Mouse (Mus musculus): Measurements from ENCODE around the gene Gm853.

Gm853 gene

DNA sequence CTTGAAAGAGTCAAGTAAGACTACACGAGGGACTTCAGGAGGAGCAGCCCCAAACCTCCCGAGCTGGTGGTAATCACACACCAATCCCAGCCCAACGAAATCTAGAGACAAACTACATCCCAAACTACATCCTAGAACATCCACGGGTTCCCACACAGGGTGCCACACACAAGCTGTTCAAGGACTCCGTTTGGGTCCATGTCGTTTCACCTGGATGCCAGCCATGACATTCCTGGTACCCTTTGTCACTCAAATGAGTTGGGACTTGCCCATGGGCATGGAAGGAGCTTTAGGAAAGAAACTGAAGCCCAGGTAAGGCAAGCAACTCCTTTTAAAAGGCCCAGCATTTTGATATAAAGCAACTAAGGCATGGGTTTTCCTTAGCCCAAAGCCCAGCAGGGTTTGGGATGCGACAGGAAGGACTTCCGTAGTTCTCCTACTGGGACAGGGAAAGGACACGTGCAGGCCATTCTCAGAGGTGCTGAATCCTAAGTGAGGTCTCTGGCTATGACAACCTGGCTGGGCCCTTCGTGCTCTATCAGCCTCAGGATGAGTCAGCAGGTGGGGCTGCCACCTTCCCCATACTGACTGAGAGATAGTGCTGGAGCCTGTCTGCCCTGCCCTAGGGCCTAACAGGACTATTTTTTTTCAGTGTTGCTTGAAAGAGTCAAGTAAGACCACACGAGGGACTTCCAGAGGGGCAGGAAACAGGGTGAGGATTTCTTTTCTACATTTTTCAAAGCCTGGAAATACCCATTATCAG is 49.0 kb downstream of the Gm853 start:
- DNase-seq: no peak

DNA sequence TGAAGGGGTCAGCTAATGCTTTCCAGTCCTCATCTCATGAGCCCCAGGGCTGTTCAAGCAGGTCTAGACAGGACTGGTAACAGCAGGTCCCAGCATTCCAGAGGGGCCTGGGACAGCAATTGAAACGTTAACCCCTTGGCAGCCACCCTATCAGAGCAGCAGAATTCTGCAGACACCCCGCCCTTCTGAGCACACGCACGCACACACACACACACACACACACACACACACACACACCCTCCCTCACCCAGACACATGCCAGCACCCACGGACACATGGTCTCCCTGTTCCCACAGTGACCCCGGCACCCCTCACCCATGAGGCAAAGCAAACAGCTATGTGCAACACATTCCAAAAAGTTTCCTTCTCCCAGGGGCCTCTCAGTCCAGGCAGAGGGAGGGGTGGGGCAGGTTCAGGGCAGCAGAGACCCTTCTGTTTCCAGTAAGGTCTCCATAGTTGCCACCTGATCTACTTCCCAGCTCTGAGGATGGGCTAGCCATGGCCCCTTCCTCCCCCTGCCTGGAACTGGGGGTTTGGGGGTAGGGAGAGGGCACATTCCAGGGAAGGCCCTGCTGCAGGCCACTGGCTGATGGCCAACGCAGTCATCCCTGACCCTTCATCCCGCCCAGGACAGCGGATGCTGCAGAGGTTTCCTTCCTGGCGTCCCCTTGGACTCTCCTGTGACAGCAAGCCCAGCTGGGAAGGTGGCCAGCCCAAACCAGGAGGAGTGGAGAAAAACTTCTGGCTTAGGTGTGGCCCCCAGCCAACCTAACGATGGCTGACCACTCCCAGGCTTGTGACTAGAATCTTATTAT is 50.0 kb downstream of the Gm853 start:
- DNase-seq: no peak

DNA sequence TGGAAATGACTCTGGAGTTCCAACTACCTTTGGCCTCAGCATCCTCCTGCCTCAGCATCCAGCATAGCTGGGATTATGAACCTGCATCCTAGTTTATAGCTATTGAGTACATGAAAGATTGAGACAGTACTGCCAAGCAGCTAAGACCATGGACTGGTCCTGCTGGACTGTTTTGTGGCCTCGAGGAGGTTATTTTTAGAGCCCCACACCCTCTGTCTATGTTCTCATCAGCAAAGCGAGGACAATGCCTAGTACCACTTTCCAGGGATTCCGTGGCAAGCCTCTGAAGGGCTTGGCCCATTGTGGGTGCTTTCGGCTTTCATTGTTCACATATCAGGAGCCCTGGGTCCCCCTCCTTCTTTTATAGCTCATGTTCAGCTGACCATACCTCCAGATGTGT is 51.8 kb downstream of the Gm853 start:
- no peak for DNase-seq

DNA sequence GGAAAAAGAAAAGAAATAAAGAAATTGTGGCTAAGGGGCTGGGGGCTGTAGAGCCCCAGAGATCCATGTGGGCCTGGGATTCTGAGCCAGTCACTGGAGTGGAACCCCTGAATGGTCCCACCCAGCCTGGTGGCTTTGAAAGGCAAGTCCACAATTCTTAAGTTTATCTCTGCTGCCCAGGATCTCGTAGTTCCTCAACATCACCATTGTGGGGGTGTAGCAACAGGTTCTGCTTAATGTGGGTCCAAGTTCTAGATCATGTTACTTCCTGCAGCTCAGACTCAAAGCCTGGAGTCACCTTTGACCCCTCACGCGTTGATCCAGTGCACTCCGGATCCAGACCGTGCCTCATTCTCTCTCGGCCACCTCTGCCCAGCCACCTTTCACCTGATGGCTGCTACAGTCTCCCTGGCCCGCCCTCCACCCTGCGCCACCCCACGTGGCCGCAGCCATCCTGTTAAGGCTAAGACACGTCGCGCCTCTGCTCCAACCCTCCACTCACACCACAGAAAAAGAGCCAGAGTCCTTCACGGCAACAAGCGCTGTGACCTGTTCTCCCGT is 52.7 kb downstream of the Gm853 start:
- DNase-seq: no peak

DNA sequence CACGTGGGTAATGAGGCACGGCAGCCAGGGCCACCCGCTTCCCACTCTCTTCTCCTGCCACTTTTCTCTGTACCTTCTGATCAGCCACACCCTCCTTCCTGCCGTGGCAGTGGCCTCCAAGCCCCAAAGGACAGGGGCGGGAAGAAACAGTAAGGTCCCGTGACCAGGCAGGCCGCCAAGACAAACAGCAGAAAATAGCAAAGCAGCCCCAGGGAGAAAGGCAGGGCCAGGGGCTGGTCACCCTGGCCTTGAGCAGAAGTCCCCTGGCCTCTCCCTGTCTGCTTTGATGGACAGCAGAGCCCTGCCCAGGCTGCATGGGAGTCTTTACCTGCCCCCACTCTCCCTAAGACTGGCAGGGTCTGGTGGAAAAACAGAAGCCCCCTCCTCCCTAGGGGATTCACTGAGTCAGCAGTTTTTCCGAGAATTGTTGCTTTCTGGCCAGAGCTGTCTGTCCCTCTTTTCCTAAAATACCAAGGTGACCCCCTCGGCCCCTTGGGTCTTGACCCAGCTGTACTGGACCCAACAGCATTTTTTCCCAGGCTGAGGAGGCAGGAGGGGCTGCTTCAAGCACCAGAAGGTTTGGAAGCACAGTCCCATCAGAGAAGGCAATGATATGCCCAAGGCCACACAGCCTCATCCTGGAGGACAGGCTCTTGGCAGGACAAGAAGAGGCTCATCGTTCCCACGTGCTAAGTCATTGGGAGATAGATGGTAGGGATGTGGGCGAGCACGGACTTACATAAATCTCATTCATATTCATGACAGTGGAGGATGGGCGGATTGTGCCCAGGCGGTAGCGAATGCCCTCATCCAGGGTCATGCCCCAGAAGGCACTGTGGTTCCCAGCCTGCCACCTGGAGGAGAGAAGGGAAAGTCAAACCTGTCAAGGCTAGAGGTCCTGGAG is 53.7 kb downstream of the Gm853 start:
- no peak for DNase-seq

DNA sequence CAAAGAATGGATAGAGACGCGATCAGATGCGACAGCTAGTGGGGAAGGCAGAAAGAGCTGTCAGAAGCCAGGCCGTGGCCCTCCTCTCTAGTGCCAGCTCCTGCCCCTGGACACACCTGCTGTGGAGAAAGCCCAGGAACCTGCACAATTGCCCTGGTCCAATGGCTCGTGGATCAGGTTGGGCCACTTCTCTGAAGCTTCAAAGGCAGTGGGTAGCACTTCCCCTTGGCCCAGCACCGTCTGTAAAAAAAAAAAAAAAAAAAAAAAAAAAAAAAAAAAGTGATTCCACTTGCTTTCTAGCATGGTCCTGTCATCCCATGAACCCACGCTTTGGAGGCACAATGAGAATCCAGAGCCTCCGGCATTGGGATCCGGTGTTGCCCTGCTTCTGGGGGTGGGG is 54.4 kb downstream of the Gm853 start:
- DNase-seq: no peak

DNA sequence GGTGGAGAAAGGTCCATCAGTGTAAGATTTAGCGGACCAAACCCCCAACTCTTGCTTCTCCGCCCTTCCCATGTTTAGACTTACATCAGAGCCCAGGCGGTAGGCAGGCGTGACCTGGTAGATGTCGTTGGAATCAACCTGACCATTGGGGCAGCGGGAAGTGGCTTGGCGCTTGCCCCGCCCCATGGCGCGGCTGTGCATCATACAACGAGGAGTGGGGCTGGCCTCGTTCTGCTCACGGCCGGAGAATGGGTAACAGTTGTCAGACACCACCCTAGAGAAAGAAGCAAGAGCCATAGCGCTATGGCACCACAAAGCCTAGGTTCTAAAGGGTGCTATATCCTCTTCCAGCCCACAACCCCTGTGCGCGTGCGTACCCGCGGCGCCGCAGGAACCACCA is 54.9 kb downstream of the Gm853 start:
- no peak for DNase-seq

DNA sequence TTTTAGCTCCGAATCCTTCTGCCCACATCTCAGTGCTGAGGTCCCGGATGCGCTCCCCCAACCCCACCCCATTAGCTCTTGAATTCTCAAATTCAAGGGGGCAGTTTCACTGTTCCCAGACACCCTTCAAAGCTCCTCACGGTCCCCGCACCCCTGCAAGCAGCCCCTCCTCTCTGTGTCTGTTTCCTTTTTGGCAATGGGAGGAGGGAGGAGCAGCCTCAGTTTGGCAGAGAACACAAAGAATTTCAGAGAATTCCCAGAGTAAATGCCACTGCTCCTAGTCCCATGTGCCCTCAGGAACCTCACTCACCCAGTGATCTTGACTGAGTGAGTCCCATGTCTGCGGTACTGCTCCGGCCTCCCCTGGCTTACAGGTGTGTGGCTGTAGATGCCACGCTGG is 55.6 kb downstream of the Gm853 start:
- no peak for DNase-seq

DNA sequence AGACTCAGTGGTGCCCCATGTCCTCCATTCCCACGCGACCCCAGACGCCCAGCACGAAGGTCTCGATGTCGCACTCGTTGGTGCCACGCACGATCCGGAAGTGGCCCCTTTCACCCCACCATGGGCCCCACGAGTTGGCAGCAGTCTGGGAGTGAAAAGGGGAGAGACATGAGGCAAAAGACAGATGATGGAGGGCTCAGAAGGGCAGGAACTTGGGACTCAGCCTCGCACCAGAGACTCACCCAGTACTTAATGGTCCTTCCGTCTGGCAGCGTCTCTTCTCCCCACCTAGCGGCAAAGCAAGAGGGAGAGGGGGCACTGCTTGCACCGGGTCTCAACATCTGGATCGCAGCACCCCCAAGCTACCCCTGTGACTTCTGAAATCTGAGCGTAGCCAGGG is 56.1 kb downstream of the Gm853 start:
- DNase-seq: no peak

DNA sequence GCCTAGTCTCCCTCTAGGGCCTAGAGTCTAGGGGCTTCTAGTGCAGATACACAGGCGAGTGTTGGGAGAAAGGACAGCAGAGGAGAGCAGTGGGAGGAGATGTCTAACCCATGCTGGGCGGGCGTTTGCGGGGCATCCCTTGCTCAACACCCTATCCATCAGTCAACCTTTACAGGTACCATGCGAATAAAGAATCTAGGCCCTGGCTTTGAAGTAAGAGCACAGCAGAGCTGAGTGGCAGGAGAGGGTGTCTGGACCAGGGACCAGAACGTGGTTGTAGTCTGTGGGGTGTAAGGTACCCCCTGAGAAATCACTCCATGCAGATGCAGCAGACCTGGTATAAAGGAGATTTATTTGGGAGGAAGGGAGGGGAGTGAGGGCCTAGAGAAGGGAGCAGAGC is 58.1 kb downstream of the Gm853 start:
- DNase-seq: no peak

DNA sequence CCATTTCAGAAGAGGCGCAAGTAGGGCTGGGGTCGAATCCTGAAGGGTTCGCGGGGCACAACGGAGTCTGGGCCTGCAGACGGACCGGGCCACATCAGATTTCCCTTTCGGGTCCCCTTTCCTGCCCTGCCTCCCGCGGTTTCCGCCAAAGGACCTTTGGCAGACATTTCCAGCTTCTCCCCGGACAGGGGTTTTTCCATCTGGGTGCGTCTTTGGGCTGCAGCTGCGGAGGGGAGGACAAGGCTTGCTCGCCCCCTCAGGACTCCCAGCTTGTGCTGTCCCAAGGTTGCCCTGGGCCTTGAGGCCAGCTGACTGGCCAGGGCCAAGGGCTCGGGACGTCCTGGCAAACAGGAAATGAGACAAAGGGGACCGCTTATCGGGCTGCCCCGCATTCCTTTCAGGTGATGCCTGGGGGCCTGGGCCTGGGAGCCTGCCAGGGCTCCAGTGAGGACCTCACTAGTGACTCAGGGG is 58.8 kb downstream of the Gm853 start:
- no peak for DNase-seq

DNA sequence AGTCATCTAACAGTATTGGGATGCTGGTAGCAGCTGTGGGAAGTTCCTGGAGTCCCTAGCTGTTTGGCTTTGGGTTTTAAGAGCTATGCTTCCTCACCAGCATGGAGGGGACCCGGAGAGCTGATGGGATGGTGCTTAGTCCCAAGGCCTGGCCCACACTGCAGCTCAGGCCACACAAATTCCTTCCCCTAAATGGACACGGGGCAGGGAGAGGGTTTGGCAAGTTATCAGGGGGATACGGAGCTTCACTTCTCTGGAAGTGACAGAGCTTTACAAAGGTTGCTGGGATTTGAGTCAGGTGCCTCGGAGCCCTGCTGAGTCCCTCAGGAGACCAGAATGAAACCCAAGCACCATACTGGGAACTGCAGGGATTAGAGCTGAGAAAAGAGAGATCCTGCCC is 60.9 kb downstream of the Gm853 start:
- no peak for DNase-seq

All from cerebellum, adult 18-20 months (tissue).